Mouse (Mus musculus) kidney, postnatal 25 days (tissue): ENCODE measurements at regions not wholly inside any gene's neighbourhood (a gene's known extent, or its start where the extent isn't known, plus 50 kb on each side); places are given as distances from the start of the nearest gene placed in this dataset.

ENCODE experiments used
- DNase-seq, 2 experiments: peaks; one replicate each; pipeline ENCODE4 v3.0.0; 2021; ENCODE audit warnings: mixed read lengths in 2 of 2

- no peak for DNase-seq
These were observed 322.1 kb upstream of the Slco3a1 start for GRCm38 (mm10) chr7:74876667-74877066.

GRCm38 (mm10) chr7:74870250-74870649, 315.7 kb upstream of the Slco3a1 start:
- no peak for DNase-seq

DNA sequence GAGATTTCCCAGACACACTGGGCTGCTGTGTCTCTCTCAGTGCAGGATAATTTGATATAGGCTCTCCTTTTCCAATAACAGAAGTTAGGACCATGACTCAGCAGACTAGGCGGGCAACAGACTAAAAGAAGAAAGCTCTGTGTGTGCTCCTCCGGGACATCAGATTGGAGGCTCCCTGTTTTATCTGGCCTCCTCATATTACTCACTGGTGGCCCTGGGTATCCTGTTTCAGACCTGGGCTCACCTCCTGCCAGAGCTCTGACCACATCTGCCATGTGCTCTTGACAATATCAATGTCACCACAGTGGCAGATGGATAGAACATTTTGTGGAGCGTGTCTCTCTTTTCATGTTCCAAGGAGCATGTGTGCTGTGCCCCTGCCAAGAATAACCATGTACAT, 308.1 kb upstream of the Slco3a1 start:
- DNase-seq = no peak

- no peak for DNase-seq
These were observed 289.8 kb upstream of the Slco3a1 start for GRCm38 (mm10) chr7:74844306-74844929.

- DNase-seq = no peak
These were observed 268.7 kb upstream of the Slco3a1 start for GRCm38 (mm10) chr7:74823286-74823685.

GRCm38 (mm10) chr7:74793241-74793640, 238.7 kb upstream of the Slco3a1 start:
- DNase-seq = no peak

- DNase-seq = peak in 1 of 2 experiments; percentile 18
These were observed 234.1 kb upstream of the Slco3a1 start for GRCm38 (mm10) chr7:74788696-74789095.

DNA sequence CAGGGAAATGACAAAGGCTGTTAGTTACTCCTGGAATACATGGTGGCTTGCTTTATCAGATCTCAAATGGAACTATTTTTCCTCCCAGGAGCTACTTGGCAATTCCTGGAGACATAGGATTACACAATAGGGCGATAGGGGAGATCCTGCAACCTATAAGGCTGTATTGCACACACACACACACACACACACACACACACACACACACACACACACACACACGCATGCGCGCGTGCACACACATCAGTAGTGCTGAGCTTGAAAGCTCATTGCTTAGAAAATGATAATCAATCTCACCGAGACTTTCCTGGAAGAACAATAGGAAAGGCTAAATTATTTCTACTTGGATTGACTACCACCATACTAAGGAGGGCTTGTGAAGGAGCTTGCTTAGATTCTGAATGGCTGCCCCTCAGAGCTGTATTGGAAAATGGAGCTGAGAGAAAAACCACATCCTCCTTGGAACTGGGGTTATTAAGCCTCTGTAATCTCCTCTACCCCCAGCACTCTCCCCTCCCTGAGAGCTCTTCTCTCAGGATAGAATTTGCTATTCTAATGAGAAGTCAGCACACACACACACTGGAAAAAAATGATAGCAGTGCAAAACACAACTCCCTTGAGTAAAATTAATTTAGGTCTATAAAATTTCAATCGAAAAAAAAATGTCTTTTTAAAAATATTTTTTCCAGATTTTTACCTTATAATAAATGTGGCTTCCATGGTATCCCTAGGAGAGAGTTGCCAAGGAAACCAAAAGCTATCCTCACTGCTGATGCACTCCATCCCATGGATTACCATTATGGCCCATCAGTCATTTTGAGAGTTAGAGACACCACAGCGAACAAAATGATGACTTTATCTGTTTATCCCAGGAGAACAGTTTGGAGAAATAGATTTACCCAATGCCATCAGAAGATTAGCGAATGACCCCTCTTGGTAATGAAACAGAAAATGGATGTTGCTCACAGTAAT, 217.1 kb upstream of the Slco3a1 start:
- no peak for DNase-seq

DNA sequence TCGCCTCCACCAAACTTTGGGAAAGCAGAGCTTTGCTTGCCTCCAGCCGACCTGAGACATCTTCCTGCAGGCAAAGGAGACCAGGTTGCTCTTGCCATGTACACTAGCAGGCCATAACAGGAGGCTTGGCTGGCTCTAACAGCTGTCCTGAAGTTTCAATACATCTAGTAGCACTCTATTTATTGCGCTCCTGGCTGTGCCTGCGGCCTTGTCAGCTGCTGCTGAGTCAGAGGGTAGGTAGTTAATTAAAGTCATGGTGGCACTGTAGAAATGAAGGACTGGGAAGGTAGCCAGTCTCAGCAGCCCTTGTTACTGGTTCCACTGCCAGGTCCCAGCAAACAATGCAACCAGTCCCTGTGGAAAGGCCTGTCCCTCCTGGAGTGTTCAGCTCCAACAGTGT, 212.0 kb upstream of the Slco3a1 start:
- no peak for DNase-seq

DNA sequence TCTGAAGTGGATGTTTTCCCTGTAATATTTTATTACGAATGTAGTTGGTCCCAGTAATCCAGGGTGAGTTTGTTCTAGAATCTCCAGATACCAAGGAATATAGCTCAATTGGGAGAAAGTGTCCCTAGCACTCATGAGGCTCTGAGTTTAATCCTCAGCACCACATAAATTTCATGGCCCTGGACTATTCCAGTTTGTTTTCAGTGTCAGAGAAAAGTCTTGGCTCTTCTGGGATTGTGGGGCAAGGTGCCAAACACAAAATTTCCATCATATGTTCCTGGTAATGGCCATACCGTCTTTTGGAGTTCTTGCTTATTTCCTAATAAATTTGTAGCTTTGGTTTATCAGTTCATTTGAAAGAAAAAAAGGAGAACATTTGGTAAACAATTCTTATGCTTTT, 202.9 kb upstream of the Slco3a1 start:
- no peak for DNase-seq

DNA sequence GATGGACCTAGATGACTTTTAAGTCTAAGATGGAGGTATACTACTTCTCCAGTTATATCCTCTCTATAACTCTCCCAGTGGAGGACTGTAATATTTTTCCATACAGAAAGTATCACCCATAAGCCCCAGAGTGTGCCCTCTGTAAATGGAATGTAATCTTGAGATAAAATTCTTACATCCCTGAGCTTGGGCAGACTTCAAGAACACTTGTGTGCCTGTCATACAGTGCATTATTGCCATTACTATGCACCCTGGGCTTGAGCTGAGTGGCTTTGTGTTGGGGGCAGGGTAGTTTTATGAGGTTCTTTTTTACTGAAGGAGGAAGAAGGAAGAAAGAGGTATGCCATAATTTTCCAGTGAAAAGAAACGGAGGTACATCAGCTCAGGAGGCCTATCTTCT, 193.1 kb upstream of the Slco3a1 start:
- no peak for DNase-seq

DNA sequence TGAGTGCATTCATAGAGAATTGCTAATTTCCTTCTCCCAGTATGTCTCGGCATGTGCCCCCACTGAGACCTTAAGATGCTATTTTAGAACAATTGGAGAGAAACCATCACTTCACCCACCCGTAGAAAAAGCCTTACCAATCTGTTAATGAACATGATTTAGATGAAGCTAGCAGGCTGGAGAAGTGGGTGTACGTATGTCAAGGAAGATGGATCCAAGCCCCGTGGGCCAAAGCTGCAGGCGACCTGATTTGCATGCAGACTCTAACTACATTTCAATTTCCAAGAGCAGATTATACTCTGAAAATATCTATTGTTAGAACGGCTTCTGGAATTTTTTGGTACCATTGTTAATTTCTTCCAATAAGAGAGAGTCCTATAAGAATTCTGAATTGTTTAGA, 180.4 kb upstream of the Slco3a1 start:
- DNase-seq = no peak

- DNase-seq = no peak
These were observed 171.9 kb upstream of the Slco3a1 start for GRCm38 (mm10) chr7:74726324-74726991.

DNA sequence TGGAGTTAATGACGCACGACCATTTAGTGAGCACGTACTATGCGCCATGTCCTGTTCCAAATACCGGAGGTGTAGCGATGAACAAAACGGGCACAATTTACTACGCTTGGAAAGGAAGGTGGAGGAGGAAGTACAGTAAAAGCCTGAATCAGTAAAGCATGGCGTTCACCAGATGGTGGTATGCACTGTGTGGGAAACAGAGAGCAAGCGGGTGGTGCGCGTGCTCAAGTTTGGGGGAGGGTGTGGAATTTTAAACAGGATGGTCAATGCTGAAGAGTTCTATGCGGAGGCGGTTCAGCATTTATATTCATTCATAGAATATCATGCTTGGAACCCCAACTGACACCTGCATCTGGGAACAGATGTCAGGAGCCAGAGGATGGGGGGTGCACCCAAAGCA, 164.7 kb upstream of the Slco3a1 start:
- no peak for DNase-seq

- DNase-seq = no peak
These were observed 155.5 kb upstream of the Slco3a1 start for GRCm38 (mm10) chr7:74709993-74710581.

- no peak for DNase-seq
These were observed 154.4 kb upstream of the Slco3a1 start for GRCm38 (mm10) chr7:74709006-74709405.

DNA sequence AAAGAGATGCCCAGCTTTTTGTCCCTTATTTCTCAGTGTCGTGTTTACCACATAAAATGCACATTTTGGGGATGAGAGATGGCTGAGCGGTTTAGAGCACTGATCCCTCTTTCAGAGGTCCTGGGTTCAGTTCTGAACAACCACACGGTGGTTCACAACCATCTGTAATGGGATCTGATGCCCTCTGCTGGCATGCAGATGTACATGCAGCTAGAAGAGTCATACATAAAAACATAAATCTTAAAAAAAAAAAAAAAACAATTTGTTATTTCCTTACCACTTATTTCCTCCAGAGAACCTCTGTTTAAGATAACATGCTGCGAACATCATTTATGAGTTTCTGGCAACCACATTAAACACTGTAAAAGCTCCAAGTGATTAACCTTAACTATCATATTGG, 149.0 kb upstream of the Slco3a1 start:
- DNase-seq = no peak

GRCm38 (mm10) chr7:74697794-74698354, 143.3 kb upstream of the Slco3a1 start:
- DNase-seq = no peak

DNA sequence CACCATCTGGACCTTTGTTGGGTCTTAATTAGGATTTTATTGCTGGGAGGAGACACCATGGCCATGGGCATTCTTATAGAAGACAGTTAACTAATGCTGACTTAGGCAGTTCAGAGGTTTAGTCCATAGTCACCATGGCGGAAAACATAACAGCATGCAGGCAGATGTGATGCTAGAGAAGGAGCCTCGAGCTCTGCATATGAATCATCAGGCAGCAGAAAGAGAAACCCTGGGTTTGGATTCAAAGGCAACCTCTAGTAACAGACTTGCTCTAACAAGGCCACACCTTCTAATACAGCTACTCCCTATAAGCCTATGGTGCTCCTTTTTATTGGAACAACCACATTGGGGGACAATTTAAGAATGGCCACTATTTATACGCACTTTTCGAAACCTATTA, 141.7 kb upstream of the Slco3a1 start:
- DNase-seq = no peak

DNA sequence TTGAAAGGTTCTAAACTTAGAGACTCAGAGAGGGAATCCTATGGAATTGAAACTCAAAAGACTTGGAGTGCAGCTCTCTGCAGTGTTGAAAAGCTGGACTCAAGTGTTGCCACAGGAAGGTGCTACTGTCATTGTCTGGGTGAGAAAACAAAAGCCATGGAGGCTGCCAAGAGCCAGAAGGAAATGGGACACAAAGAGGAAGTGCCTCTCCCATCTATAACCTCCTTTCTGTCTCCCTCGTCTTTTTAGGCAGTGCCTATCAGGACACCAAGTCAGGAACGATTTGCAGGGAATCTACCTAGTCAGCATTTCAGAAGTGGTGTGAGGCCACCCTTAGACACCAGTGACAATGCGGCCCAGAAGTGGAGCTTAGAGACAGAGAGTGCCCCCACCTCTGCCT, 138.5 kb upstream of the Slco3a1 start:
- peak; percentile 17 to 50 for DNase-seq

GRCm38 (mm10) chr7:74690706-74691105, 136.1 kb upstream of the Slco3a1 start:
- DNase-seq = no peak

DNA sequence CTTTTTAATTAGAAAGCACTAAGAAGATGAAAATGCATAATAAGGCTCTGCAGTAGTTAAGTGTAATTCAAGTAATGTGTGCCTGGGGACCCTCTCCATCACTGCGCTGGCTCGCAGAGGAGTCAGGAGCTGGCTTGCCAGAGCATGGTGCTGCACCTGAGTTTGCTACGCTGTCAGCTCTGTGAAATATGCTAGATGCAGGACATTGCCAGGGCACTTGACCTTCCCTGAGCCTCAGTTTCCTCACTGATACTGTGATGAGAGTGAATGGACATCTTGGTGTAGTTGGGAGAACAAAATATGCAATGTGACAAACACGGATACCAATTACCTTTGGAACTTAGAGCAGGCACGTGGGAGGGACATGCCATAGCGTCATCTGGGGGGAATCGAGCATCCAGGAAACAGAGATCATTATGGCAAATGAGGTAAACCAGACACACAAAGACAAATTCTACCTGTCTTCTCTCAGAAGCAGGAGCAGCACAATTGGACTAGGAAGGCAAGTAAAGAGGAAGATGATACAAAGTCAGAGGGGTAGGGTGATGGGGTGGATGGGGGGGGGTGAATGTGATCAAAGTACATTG, 133.6 kb upstream of the Slco3a1 start:
- no peak for DNase-seq
